Mouse (Mus musculus): ENCODE results near the gene Ffar1.

GRCm38 (mm10) chr7:30873083-30873482 lies 11.7 kb upstream of the Ffar1 start:
- TF ChIP-seq POLR2A (IDR thresholded peaks at IDR 0.05; ENCODE audit: low read depth, low read length) = no peak
- TF ChIP-seq CTCF (IDR thresholded peaks at IDR 0.05; ENCODE audit: extremely low read depth, insufficient read depth, insufficient read length, insufficient replicate concordance) = peak; percentile 64; the same call in 1 of the 2 replicates

All from spleen, adult 2 months (tissue).